Mouse (Mus musculus): Measurements from ENCODE around the gene Glis2.

DNA sequence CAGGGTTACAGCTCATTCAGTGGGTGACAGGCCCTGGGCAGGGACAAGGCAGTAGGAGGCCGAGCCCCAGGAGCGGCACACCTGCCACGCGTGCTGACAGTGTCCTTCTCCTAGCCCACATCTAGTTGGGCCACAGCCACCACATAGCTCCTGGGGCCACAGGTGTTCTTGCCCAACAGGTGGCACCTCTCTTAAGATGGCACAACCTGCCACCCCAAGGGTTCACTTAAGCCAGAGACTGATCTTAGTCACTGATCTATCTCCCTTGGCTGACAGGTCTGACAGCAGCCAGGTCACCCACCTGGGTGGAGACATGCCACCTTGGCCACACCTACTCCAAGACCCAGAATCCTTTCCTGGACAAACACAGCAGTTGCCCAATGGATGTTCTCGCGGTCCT lies 48.4 kb downstream of the Glis2 start:
- TF ChIP-seq CTCF (IDR thresholded peaks at IDR 0.05; ENCODE audit: control insufficient read depth, insufficient read depth, insufficient replicate concordance, low read depth, low read length) (no peak), POLR2A (IDR thresholded peaks at IDR 0.05; ENCODE audit: control insufficient read depth, low read depth, low read length) (no peak)

Measured in testis, adult 2 months (tissue).